Mouse (Mus musculus) lung, embryonic 16.5 days (tissue): ENCODE measurements around the gene Ccdc3. TPM values are rescaled to one million over a fixed set of nuclear protein-coding genes. Genes with fewer than 3 reads are reported as not detected.
"Not testable (repeated sequence)": the region's sequence is repeated elsewhere in the genome, so short reads cannot be mapped to it uniquely, and the experiment has no call there.

Experiments used
- ATAC-seq: fragments of 200-750 bp; cut with Nextera tagmentation; 2 replicates; pipeline ENCODE4 v1.8.0; 2017; ENCODE audit warnings: low read depth, mild to moderate bottlenecking, moderate library complexity
- H3K27ac ChIP-seq: fragments of 300-500 bp; sonication (generic); 2 replicates; pipeline ENCODE4 v1.5.1; 2014; ENCODE audit warnings: mild to moderate bottlenecking, control low read depth, low read length
- H3K27me3 ChIP-seq: fragments of 300-500 bp; sonication (generic); 2 replicates; pipeline ENCODE4 v1.6.1; 2014; ENCODE audit warnings: low read depth, low read length, mixed read lengths; ENCODE audit not compliant: control insufficient read depth, insufficient read depth
- H3K36me3 ChIP-seq: fragments of 300-500 bp; sonication (generic); 2 replicates; pipeline ENCODE4 v1.6.1; 2014; ENCODE audit warnings: low read length; ENCODE audit not compliant: control insufficient read depth, insufficient read depth
- H3K4me1 ChIP-seq: fragments of 300-500 bp; sonication (generic); replicated peaks from 2 replicates; pipeline ENCODE4 v1.6.1; 2014; ENCODE audit warnings: low read length, mixed read lengths; ENCODE audit not compliant: control insufficient read depth, insufficient read depth
- H3K4me2 ChIP-seq: fragments of 300-500 bp; sonication (generic); 2 replicates; pipeline ENCODE4 v1.6.1; 2014; ENCODE audit warnings: low read depth, low read length, control low read depth
- H3K4me3 ChIP-seq: fragments of 300-500 bp; sonication (generic); 2 replicates; pipeline ENCODE4 v1.5.1; 2014; ENCODE audit warnings: mild to moderate bottlenecking, low read length, control low read depth
- H3K9ac ChIP-seq: fragments of 300-500 bp; sonication (generic); 2 replicates; pipeline ENCODE4 v1.6.1; 2014; ENCODE audit warnings: low read length, control low read depth
- H3K9me3 ChIP-seq: fragments of 300-500 bp; sonication (generic); 2 replicates; pipeline ENCODE4 v1.6.1; 2016; ENCODE audit warnings: low read length; ENCODE audit not compliant: control insufficient read depth
- WGBS: fragments of 180-500 bp; shearing (Covaris S2); extraction: QIAGEN DNeasy Blood & Tissue Kit; methylation state at CpG from one replicate; pipeline ENCODE4 v1.1.7; 2014; 5-methylcytosine and 5-hydroxymethylcytosine counted together
- polyA plus RNA-seq: library from polyadenylated mRNA; unstranded; fragments of >200 nt; fragmentation: Nextera tagmentation; extraction: Ambion mirVana; gene quantifications from 2 replicates; pipeline ENCODE4 v1.2.1, GENCODE M21; 2015

The Ccdc3 gene
- polyA plus RNA-seq, 1 experiment from 2014 or later, result 1.9 TPM

DNA sequence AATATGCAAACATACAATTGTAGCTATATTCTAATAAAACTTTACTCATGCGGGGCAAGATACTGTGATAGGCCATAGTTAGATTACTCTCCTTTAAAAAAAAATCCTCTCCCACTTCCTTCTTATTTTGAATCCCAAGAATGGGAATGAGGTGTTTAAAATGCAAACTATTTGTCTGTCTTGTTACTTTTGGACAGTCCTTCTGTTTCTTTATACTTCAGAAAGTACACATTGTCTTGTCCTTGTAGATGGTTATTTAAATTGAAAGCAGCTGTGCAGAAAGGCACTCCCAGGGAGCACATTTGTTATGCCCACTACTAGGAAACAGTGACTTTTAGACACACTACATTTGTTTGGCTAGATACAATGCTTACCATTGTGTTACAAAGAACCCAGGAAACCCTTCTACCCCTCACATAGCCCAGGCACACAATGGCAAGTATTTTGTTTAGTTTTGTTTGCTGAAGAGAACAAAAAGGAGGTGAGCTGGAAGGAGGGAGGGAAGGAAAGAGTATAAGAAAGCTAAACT, 82.3 kb downstream of the Ccdc3 start:
- H3K4me2 ChIP-seq, result no peak overlapping the region
- H3K4me3 ChIP-seq, result no peak overlapping the region
- no peak for ATAC-seq
- no peaks in the 10 kb centered on the region for H3K9me3 ChIP-seq
- 88% methylated on average over 1 of the region's 1 CpGs for WGBS
- H3K27me3 ChIP-seq, result no peaks in the 10 kb centered on the region
- H3K4me1 ChIP-seq, result no peaks in the 10 kb centered on the region
- H3K27ac ChIP-seq, result no peak overlapping the region
- no peaks in the 10 kb centered on the region for H3K36me3 ChIP-seq
- no peak overlapping the region for H3K9ac ChIP-seq

GRCm38 (mm10) chr2:5222571-5222970, 85.0 kb downstream of the Ccdc3 start:
- WGBS, result 18% methylated on average over 2 of the region's 2 CpGs
- Histone ChIP-seq H3K4me3 (no peak overlapping the region), H3K27ac (no peak overlapping the region), H3K36me3 (no peaks in the 10 kb centered on the region), H3K9me3 (no peaks in the 10 kb centered on the region), H3K27me3 (no peaks in the 10 kb centered on the region), H3K4me1 (no peaks in the 10 kb centered on the region), H3K4me2 (no peak overlapping the region), H3K9ac (no peak overlapping the region)
- ATAC-seq, result no peak

- WGBS, result 82% methylated on average over 3 of the region's 3 CpGs
- no peak for ATAC-seq
- no peak overlapping the region for H3K4me2 ChIP-seq
- no peaks in the 10 kb centered on the region; the same call in 1 of the 2 replicates for H3K4me1 ChIP-seq
- no peaks in the 10 kb centered on the region for H3K9me3 ChIP-seq
- no peak overlapping the region for H3K4me3 ChIP-seq
- H3K27ac ChIP-seq, result no peak overlapping the region
- no peaks in the 10 kb centered on the region for H3K27me3 ChIP-seq
- no peak overlapping the region for H3K9ac ChIP-seq
- H3K36me3 ChIP-seq, result no peaks in the 10 kb centered on the region
These were observed 99.4 kb downstream of the Ccdc3 start for GRCm38 (mm10) chr2:5236846-5237482.

DNA sequence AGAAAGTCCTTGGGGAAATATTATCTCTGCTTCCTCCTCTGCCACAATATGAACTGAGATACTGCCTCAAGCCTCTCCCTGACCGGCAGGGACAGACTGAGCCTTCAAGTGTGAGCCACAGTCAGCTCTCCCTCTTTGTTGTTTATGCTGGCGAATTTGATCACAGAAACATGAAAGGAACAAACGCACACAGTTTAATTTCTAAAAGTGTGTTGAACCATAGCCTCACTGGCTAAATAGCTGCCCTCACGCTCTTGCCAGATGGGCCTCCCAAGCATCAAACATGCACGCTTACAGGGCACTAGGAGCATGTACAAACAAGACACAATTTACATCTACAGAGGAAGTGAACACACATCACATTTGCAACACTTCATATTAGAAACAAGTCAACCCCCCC, 100.3 kb downstream of the Ccdc3 start:
- peak; percentile 43; the same call in 1 of the 2 replicates for ATAC-seq
- 61% methylated on average over 5 of the region's 5 CpGs for WGBS
- no peaks in the 10 kb centered on the region; the same call in 1 of the 2 replicates for H3K4me1 ChIP-seq
- H3K36me3 ChIP-seq, result no peaks in the 10 kb centered on the region
- no peak overlapping the region for H3K9ac ChIP-seq
- no peaks in the 10 kb centered on the region for H3K27me3 ChIP-seq
- H3K4me3 ChIP-seq, result no peak overlapping the region
- H3K4me2 ChIP-seq, result no peak overlapping the region
- H3K27ac ChIP-seq, result no peak overlapping the region
- H3K9me3 ChIP-seq, result no peaks in the 10 kb centered on the region

DNA sequence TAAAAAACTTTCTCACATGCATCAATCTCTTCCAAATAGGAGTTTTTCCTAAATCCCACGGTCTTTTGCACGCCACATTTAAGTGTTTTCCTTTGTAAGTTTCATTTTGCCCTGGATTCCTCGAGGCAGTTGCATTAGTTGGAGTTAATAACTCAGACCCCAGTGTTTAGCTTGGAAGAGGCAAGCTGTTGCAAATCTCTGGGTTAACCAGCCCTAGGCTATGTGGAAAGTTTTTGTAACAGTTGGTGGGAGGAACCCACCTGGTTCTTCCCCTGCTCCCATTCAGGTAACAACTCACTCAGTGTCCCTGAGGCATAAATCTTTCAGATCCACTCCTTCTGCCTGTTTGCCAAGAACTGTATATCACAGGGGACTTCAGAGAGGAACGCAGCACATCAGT, 101.9 kb downstream of the Ccdc3 start:
- H3K9me3 ChIP-seq, result no peaks in the 10 kb centered on the region
- H3K4me2 ChIP-seq, result no peak overlapping the region
- no peak overlapping the region for H3K4me3 ChIP-seq
- WGBS, result 75% methylated on average over 4 of the region's 4 CpGs
- no peak overlapping the region for H3K27ac ChIP-seq
- no peak overlapping the region for H3K9ac ChIP-seq
- H3K36me3 ChIP-seq, result no peaks in the 10 kb centered on the region
- no peaks in the 10 kb centered on the region; the same call in 1 of the 2 replicates for H3K4me1 ChIP-seq
- no peaks in the 10 kb centered on the region for H3K27me3 ChIP-seq
- ATAC-seq, result no peak

DNA sequence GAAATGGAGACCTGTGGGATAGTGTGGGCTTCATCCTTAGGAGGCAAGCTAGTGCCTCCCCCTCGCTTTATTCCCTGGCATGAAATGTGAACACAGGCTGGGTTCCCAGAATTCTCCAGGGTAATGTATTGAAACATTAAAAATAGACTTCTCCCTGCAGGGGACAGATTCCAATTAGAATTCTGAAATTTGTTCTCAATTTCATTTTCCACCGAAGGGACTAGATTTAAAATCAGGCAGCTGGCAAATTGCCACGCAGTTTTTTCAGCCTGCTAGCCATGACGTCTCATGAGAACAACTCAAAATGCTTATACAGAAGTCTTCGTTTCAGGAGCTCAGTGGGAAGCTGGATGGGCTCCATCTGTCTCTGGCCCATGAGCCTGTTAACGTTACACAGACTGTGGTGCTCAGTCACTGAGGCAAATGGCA, 103.9 kb downstream of the Ccdc3 start:
- no peak overlapping the region for H3K4me3 ChIP-seq
- no peak overlapping the region for H3K9ac ChIP-seq
- ATAC-seq, result 0 out of 2 replicates have a peak, but pooled peaks have one; percentile 23
- H3K27me3 ChIP-seq, result no peaks in the 10 kb centered on the region
- H3K27ac ChIP-seq, result no peak overlapping the region
- no peaks in the 10 kb centered on the region for H3K36me3 ChIP-seq
- no peak overlapping the region for H3K4me2 ChIP-seq
- no peaks in the 10 kb centered on the region for H3K9me3 ChIP-seq
- H3K4me1 ChIP-seq, result no peaks in the 10 kb centered on the region; the same call in 1 of the 2 replicates
- WGBS, result 45% methylated on average over 6 of the region's 6 CpGs

DNA sequence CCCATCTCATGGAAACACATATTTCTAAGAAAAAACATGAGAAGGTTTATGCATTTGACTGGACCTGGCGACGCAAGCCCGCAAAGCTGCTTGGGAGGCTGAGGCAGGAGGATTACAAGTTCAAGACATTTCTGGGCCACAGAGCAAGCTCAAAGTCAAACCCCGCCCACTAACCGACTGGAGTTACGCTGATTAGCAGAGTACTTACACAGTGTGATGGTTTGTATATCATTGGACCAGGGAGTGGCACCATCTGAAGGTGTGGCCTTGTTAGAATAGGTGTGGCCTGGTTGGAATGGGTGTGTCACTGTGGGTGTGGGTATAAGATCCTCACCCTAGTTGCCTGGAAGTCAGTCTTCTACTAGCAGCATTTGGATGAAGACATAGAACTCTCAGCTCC, 111.6 kb downstream of the Ccdc3 start:
- ATAC-seq, H3K4me3 ChIP-seq, H3K27ac ChIP-seq, H3K27me3 ChIP-seq, H3K9me3 ChIP-seq, H3K4me1 ChIP-seq, H3K4me2 ChIP-seq, H3K36me3 ChIP-seq, H3K9ac ChIP-seq: not testable (repeated sequence)
- WGBS, result 90% methylated on average over 6 of the region's 6 CpGs

DNA sequence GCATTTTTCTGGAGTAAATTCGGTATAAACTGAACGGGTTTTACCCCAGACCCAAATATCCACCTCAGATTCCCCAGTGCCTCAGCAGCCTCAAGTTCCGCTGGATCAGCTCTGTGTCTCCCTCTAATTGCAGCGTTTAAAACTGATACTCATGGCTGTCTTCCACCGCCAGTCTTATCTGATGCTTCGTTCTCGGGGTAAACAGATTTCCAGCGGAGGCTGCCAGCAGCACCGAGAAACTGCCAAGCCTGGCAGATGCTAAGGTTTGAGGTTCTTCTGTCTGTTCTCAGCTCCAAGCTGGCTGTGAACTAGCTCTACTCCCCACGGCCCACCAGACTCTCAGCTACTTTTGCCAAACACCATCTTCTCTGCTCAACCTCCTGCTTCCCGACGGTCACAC, 112.4 kb downstream of the Ccdc3 start:
- Histone ChIP-seq H3K27me3 (no peaks in the 10 kb centered on the region), H3K27ac (no peak overlapping the region), H3K36me3 (no peaks in the 10 kb centered on the region), H3K9ac (no peak overlapping the region), H3K4me2 (no peak overlapping the region), H3K9me3 (no peaks in the 10 kb centered on the region), H3K4me3 (no peak overlapping the region), H3K4me1 (no peaks in the 10 kb centered on the region)
- peak; percentile 85 for ATAC-seq
- 27% methylated on average over 12 of the region's 12 CpGs for WGBS

DNA sequence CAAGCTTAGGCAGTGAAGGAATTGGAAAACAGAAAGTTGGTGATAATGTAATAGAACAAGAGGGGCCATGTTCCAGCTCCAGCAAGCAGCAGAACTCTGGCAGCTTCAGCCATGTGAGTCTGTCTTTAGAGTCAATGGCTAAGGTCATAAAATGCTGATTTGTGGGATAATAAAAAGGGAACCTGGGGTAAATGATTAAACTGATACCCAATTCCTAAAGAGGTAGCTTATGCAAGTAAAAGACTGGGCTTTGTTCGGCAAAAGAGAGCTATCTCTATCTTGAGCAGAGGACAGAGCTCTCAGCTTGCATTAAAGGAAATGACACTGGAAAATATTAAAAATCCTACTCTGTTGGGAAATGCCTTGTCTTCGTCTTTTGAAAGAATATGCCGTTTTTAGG, 120.7 kb downstream of the Ccdc3 start:
- no peak overlapping the region for H3K27ac ChIP-seq
- WGBS, result 83% methylated on average over 3 of the region's 3 CpGs
- no peaks in the 10 kb centered on the region for H3K36me3 ChIP-seq
- no peak overlapping the region for H3K4me3 ChIP-seq
- no peak overlapping the region for H3K4me2 ChIP-seq
- H3K4me1 ChIP-seq, result no peaks in the 10 kb centered on the region
- H3K9me3 ChIP-seq, result no peaks in the 10 kb centered on the region
- no peak overlapping the region for H3K9ac ChIP-seq
- no peak for ATAC-seq
- H3K27me3 ChIP-seq, result no peaks in the 10 kb centered on the region
